Mouse (Mus musculus) hindbrain, embryonic 11.5 days (tissue): ENCODE results near the gene Tubg2. TPM values are rescaled to one million over a fixed set of nuclear protein-coding genes. Genes with fewer than 3 reads are reported as not detected.

Experiments
- ATAC-seq: fragments of 200-750 bp; cut with Nextera tagmentation; 2 replicates; pipeline ENCODE4 v1.8.0; 2017; ENCODE audit warnings: mild to moderate bottlenecking, moderate TSS enrichment, moderate library complexity; ENCODE audit not compliant: low FRiP score
- DNase-seq: peaks from one replicate; pipeline ENCODE4 v3.0.0-alpha.2; 2015; ENCODE audit warnings: low spot score
- H3K27ac ChIP-seq: fragments of 300-500 bp; sonication (generic); 2 replicates; pipeline ENCODE4 v1.5.1; 2014; ENCODE audit warnings: mild to moderate bottlenecking, low read depth, low read length
- H3K27me3 ChIP-seq: fragments of 300-500 bp; sonication (generic); 2 replicates; pipeline ENCODE4 v1.6.1; 2014; ENCODE audit warnings: mild to moderate bottlenecking, low read length, moderate library complexity, mixed read lengths; ENCODE audit not compliant: control insufficient read depth, insufficient read depth
- H3K36me3 ChIP-seq: fragments of 300-500 bp; sonication (generic); 2 replicates; pipeline ENCODE4 v1.6.1; 2014; ENCODE audit warnings: mild to moderate bottlenecking, low read length, moderate library complexity, mixed read lengths; ENCODE audit not compliant: control insufficient read depth, insufficient read depth
- H3K4me1 ChIP-seq: fragments of 300-500 bp; sonication (generic); replicated peaks from 2 replicates; pipeline ENCODE4 v1.6.1; 2014; ENCODE audit warnings: low read length, mixed read lengths; ENCODE audit not compliant: control insufficient read depth, insufficient read depth
- H3K4me2 ChIP-seq: fragments of 300-500 bp; sonication (generic); replicated peaks from 2 replicates; pipeline ENCODE4 v1.6.1; 2014; ENCODE audit warnings: mild to moderate bottlenecking, low read depth, low read length
- H3K4me3 ChIP-seq: fragments of 300-500 bp; sonication (generic); 2 replicates; pipeline ENCODE4 v1.5.1; 2014; ENCODE audit warnings: low read depth, low read length
- H3K9ac ChIP-seq: fragments of 300-500 bp; sonication (generic); 2 replicates; pipeline ENCODE4 v1.6.1; 2014; ENCODE audit warnings: low read depth, low read length
- H3K9me3 ChIP-seq: fragments of 300-500 bp; sonication (generic); 2 replicates; pipeline ENCODE4 v1.6.1; 2016; ENCODE audit warnings: low read length; ENCODE audit not compliant: control insufficient read depth
- WGBS: fragments of 180-500 bp; shearing (Covaris S2); extraction: QIAGEN DNeasy Blood & Tissue Kit; methylation state at CpG from one replicate; pipeline ENCODE4 v1.1.7; 2014; 5-methylcytosine and 5-hydroxymethylcytosine counted together
- polyA plus RNA-seq: library from polyadenylated mRNA; unstranded; fragments of >200 nt; fragmentation: Nextera tagmentation; extraction: Ambion mirVana; gene quantifications from 2 replicates; pipeline ENCODE4 v1.2.1, GENCODE M21; 2014

Tubg2 gene
- polyA plus RNA-seq, 1 experiment from 2014 or later: 5.5 TPM

DNA sequence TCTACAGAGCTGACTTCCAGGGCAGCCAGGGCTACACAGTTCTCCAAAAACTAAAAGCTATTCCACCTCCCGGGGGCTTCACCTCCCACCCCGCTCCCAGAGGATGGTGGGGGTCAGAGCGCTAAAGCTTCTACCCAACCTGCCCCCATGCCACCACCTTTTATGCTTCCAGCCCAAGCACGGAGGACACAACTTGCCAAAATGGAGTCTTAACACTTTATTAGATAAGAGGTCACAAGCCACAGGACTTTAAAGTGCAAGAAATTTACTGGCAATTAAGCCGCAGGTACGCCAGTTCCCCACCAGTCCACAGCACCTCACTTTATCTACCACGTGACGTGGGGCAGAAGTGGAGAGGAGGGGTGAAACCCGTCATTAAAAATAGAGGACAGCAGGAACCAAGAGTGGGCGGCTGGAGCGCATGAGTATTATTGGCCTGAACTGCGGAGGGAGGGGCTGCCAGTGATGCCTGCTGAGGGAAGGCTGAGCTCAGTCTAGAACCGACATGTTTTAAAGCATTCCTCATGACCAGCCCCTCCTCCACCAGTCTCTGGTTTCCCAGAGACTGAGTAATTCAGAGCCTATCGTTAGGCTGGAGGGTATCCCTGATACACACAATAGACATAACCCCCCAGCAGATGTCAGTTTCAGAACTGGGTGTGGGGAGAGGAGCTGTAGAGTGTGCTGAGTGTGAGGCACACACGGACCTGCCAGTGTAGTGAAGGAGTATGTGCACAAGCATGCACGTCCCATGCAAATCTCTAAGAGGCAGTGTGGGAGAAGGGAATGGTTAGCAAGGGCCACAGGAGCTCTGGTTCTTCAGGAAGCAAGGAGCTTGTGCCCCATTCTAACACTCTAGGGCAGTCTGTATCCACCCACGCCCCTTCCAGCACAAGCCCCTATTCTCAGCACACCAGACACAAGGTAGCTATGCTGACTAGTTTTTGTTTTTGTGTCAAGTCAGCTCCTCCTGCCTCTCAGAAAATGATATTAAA is 35.5 kb downstream of the Tubg2 start:
- ATAC-seq: no peak
- Histone ChIP-seq H3K4me3 (no peak overlapping the region), H3K9ac (no peak overlapping the region), H3K27me3 (no peaks in the 10 kb centered on the region), H3K36me3 (no peaks in the 10 kb centered on the region), H3K4me1 (no peaks in the 10 kb centered on the region; the same call in 1 of the 2 replicates), H3K9me3 (no peaks in the 10 kb centered on the region), H3K27ac (no peak overlapping the region; the same call in 1 of the 2 replicates), H3K4me2 (no peak overlapping the region)
- DNase-seq: peak; percentile 13
- 54% methylated on average over 17 of the region's 17 CpGs for WGBS

DNA sequence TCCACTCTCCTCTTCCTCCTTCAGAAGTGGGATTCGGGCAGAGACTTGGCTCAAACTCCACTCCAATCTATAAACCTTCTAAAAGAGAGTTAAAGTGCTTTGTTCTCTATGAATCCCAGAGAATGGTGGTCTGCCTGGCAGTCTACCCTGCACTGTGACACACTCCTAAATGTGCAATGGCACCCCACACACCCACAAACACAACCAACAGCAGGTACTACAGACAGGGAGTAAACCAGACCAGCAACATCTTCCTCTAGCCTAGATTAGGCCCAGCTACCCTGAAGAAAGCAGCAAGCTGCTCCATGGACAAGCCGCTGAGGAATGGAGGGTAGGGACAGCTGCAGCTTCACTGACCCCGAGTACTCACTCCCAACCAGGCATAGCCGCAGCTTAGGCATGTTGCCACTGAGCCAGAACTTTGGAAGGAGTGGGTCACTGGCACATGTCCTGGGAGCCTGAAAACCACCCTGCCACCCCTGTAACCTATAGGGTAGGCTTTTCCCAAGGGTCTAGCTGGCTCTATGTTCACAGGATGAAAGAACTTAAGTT is 36.3 kb downstream of the Tubg2 start:
- no peaks in the 10 kb centered on the region for H3K9me3 ChIP-seq
- no peak overlapping the region for H3K4me2 ChIP-seq
- no peaks in the 10 kb centered on the region for H3K36me3 ChIP-seq
- no peaks in the 10 kb centered on the region; the same call in 1 of the 2 replicates for H3K4me1 ChIP-seq
- DNase-seq (no peak), ATAC-seq (no peak)
- H3K27ac ChIP-seq: no peak overlapping the region
- no peak overlapping the region for H3K4me3 ChIP-seq
- WGBS: 81% methylated on average over 4 of the region's 4 CpGs
- no peaks in the 10 kb centered on the region for H3K27me3 ChIP-seq
- H3K9ac ChIP-seq: no peak overlapping the region

- Histone ChIP-seq H3K4me2 (no peak overlapping the region), H3K36me3 (no peaks in the 10 kb centered on the region), H3K4me3 (no peak overlapping the region), H3K4me1 (no peaks in the 10 kb centered on the region; the same call in 1 of the 2 replicates), H3K9ac (no peak overlapping the region), H3K27ac (no peak overlapping the region), H3K27me3 (no peaks in the 10 kb centered on the region), H3K9me3 (no peaks in the 10 kb centered on the region)
- DNase-seq (no peak), ATAC-seq (no peak)
- WGBS: 92% methylated on average over 6 of the region's 6 CpGs
Observed at GRCm38 (mm10) chr11:101192646-101193045, 36.9 kb downstream of the Tubg2 start.

DNA sequence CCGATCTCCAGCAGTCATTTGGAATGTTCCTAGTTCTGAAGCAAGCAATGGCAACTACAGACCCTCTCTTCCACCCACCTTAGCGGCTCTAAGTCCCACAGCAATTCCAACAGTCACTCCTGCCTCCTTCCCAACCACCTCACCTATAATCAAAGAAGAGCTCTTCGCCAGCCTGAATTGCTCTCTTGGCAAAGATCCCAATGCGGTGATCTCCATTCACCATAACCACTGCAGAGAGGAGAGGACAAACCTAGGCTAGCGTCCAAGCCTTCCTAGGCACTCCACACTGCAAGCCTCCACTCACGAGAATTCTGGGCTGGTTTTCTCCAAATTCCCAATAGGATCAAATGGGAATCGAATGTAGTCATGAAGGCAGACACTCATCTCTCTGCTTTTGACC is 37.4 kb downstream of the Tubg2 start:
- Histone ChIP-seq H3K4me3 (no peak overlapping the region), H3K9me3 (no peaks in the 10 kb centered on the region), H3K27ac (no peak overlapping the region), H3K9ac (no peak overlapping the region), H3K4me1 (no peaks in the 10 kb centered on the region; the same call in 1 of the 2 replicates), H3K27me3 (no peaks in the 10 kb centered on the region), H3K4me2 (no peak overlapping the region), H3K36me3 (no peaks in the 10 kb centered on the region)
- ATAC-seq (no peak), DNase-seq (no peak)
- WGBS: 91% methylated on average over 7 of the region's 7 CpGs

GRCm38 (mm10) chr11:101194137-101194536 is 38.4 kb downstream of the Tubg2 start:
- Histone ChIP-seq H3K27ac (no peak overlapping the region), H3K4me1 (no peaks in the 10 kb centered on the region; the same call in 1 of the 2 replicates), H3K36me3 (no peaks in the 10 kb centered on the region), H3K4me2 (no peak overlapping the region), H3K4me3 (no peak overlapping the region), H3K9ac (no peak overlapping the region), H3K9me3 (no peaks in the 10 kb centered on the region), H3K27me3 (no peaks in the 10 kb centered on the region)
- no peak for ATAC-seq
- no peak for DNase-seq
- WGBS: 89% methylated on average over 5 of the region's 5 CpGs

- Histone ChIP-seq H3K27me3 (no peaks in the 10 kb centered on the region), H3K4me3 (no peak overlapping the region), H3K9me3 (no peaks in the 10 kb centered on the region), H3K36me3 (0 out of 2 replicates have a peak, but pooled peaks cover 2% of the 10 kb centered on the region), H3K4me2 (no peak overlapping the region), H3K4me1 (no peaks in the 10 kb centered on the region; the same call in 1 of the 2 replicates), H3K9ac (no peak overlapping the region), H3K27ac (no peak overlapping the region)
- no peak for ATAC-seq
- no peak for DNase-seq
- 86% methylated on average over 6 of the region's 6 CpGs for WGBS
Observed at GRCm38 (mm10) chr11:101194643-101195042, 38.9 kb downstream of the Tubg2 start.

GRCm38 (mm10) chr11:101195101-101195500 is 39.4 kb downstream of the Tubg2 start:
- WGBS: 80% methylated on average over 1 of the region's 1 CpGs

GRCm38 (mm10) chr11:101195571-101195970 is 39.9 kb downstream of the Tubg2 start:
- WGBS: 89% methylated on average over 8 of the region's 8 CpGs
- no peak overlapping the region for H3K9ac ChIP-seq
- DNase-seq: no peak
- no peaks in the 10 kb centered on the region for H3K9me3 ChIP-seq
- H3K27me3 ChIP-seq: no peaks in the 10 kb centered on the region
- no peak for ATAC-seq
- H3K4me3 ChIP-seq: no peak overlapping the region
- H3K4me2 ChIP-seq: no peak overlapping the region
- H3K4me1 ChIP-seq: no peaks in the 10 kb centered on the region; the same call in 1 of the 2 replicates
- H3K27ac ChIP-seq: no peak overlapping the region
- 0 out of 2 replicates have a peak, but pooled peaks cover 2% of the 10 kb centered on the region for H3K36me3 ChIP-seq

More at GRCm38 (mm10) chr11:101195101-101195500, 39.4 kb downstream of the Tubg2 start:
- H3K9me3 ChIP-seq: no peaks in the 10 kb centered on the region
- H3K36me3 ChIP-seq: 0 out of 2 replicates have a peak, but pooled peaks cover 2% of the 10 kb centered on the region
- no peak overlapping the region for H3K27ac ChIP-seq
- no peak overlapping the region for H3K9ac ChIP-seq
- ATAC-seq (no peak), DNase-seq (no peak)
- H3K4me1 ChIP-seq: no peaks in the 10 kb centered on the region; the same call in 1 of the 2 replicates
- H3K4me3 ChIP-seq: no peak overlapping the region
- no peaks in the 10 kb centered on the region for H3K27me3 ChIP-seq
- no peak overlapping the region for H3K4me2 ChIP-seq
